Mouse (Mus musculus) gastrocnemius, adult 18-20 months (tissue): Measurements from ENCODE around the gene Jpt1. TPM values are rescaled to one million over a fixed set of nuclear protein-coding genes. Genes with fewer than 3 reads are reported as not detected.
"Not testable (repeated sequence)": the region's sequence is repeated elsewhere in the genome, so short reads cannot be mapped to it uniquely, and the experiment has no call there.

ENCODE experiments used
- DNase-seq: peaks from one replicate; pipeline ENCODE4 v3.0.0; 2021; ENCODE audit warnings: low spot score
- long read RNA-seq, 2 experiments: library from polyadenylated mRNA; stranded (forward); transcript quantifications; one replicate each; pipeline ENCODE4 v2.0.0; 2021
- total RNA-seq, 2 experiments: library from RNA; stranded (reverse); gene quantifications; 2 replicates each; pipeline ENCODE4 v1.2.3; 2021

Gene Jpt1
- 10 to 100 TPM; 49.7 to 52.4 TPM for total RNA-seq
- long read RNA-seq, experiment 1, partial matches to known transcripts = 1 of 1 reads
- long read RNA-seq, experiment 1, other reads (novel, unspliced or antisense) = 0 of 1 reads
- long read RNA-seq, experiment 2, partial matches to known transcripts = 0 of 6 reads
- long read RNA-seq, experiment 2, other reads (novel, unspliced or antisense) = 6 of 6 reads

DNA sequence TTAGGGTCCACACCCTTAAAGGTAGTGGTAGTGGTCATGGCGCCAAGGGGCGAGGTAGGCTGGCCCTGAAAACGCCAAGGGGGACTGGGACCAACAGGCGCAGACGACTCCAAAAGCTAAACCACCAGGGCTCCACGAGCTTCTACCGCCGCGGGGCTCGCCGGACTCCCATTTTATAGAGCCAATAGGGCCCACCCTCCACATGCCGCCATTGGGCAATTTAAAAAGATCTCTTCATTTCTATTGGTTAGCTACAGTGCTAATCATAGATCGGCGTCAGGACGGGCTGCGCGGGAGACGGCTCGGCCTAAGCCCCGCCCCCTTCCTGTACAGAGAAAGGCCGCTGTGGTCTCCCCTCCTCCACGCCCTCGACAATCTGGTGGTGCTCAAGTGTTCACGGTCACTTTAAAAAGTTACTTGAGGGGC is at the start of gene Jpt1:
TSS of gene Jpt1 (minus strand) at position 150 of the 426 bp plus-strand sequence.
- peak; percentile 99 for DNase-seq

DNA sequence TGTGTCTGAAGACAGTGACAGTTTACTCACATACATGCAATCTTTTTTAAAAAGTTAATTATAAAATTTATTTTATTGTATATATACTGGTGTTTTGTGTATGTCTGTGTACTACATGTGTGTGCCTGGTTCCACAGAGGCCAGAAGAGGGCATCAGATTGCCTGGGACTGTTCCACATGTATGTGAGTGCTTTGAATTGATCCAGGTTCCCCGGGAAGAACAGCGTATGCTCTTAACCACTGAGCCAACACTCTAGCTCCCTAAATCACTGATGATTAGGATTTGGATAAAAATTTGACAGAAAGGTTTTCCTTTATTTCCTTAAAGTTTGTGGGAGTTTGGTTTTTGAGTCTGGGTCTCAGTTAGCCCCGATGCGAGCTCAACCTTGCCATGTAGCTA is 49.2 kb upstream of the Jpt1 start:
- no peak for DNase-seq

DNA sequence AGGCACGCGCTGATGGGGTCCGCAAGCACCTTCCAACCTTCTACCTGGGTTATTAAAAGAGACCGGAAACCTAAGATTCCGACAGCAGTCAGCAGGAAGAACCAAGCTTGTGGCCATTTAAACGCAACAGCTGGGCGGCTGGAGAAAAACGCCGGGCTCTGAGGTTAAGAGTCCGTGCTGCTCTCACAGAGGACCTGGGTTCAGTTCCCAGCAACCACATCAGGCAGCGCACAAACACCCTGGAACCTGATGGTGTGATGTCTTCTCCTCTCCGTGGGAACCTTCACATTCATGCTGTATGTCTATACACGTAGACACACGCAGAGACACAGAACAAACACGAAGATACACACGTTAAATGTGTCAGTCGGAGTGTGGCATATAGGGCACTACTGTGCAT is 41.5 kb upstream of the Jpt1 start:
- DNase-seq = no peak

DNA sequence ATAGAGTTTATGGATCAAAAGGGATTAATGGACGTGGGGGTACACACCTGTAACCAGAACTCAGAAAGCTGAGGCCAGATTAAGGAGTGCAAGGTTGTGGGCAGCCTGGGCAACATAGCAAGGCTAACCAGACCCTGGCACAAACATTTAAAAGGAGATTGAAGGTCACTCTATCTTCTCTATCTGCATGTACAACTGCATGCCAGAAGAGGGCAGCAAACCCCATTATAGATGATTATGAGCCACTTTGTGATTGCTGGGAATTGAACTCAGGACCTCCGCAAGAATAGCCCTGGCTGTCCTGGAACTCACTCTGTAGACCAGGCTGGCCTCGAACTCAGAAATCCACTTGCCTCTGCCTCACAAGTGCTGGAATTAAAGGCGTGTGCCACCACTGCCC is 38.6 kb upstream of the Jpt1 start:
- DNase-seq = peak; percentile 6

DNA sequence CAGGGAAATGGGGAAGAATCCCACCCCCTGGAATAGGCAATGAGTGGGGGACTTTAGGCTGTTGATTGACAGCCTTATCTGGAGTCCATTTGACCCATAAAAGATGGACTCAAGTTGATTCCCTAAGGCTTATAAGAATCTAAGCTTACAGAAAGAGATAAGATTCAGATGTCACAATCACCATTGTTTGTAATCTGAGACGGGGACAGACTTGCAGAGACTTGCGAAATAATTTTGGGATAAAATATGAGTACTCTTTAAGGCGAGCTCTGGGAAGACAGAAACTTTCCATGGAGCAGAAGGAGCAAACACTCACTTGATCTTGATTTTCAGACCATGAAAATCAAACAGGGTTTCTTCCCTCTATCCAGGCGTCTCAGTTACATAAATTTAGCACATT is 29.4 kb upstream of the Jpt1 start:
- DNase-seq = no peak

DNA sequence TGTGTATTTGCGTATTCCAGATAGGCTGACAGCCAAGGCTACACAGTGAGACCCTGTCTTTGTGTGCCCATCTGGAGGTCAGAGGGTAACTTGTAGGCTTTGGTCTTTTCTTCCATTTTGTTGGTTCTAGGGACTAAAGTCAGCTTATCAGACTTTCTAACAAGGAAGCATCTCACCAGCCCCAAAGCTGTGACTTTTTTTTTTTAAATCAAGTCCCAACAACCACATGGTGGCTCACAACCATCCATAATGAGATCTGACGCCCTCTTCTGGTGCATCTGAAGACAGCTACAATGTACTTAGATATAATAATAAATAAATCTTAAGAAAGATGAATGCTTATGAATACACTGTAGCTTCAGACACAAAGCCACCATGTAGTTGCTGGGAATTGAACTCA is 23.9 kb upstream of the Jpt1 start:
- no peak for DNase-seq

DNA sequence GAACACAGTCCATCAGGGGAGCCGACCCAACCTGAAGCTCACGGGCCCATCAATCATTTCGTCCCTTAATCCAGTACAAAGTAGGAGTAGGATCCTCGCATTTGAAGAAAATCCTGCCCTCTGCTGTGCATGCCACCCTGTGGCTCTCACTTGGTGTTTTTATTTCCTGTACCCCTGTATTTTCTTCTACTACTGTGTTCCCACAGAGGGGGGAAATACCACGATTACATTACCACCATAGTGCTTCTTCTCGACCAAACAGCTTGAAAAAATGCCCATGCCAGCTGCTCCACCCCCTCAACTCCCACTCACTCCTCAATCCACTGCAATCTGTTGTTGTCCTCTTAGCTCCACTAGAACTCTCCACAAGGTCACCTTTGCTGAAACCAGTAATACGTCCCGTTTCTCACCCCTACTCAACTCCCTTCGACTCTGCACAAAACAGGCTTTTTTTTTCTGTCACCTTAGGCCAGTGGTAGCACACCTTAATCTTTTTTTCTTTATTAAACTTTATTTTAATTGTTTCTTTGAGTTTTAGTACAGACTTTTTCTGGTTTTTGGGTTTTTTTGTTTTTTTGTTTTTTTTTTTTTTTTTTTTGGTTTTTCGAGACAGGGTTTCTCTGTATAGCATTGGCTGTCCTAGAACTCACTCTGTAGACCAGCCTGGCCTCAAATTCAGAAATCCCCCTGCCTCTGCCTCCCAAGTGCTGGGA is 22.8 kb upstream of the Jpt1 start:
- DNase-seq = no peak

DNA sequence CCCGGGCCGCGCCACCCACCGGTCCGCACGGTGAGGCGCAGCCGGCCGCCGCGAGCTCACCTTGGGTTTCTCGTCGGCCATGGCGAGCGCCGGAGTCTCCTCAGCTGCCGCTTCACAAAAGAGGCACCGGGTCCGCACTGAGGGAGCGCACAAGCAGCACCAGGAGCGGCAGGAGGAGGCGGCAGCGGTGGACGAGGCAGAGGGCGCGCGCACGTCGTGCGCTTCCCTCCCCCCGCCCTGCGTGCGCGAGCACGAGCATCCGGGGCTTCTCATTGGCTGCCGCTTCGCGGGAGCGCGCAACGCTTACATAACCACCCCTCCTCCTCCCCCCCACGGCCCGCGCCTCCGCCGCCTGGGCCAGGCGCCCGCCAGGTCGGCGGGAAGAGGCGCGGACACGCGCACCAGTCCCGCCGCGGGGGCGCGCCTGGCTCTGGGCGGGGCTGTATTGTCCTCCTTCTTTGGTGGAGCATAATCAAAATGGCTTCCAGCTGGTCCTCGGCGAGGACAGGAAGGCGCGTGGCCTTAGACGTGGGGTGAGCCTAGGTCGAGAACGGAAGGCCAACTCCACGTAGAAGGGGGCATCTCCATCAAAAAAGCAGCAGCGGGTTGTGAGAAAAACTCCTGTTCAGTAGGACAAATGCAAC is 22.0 kb upstream of the Jpt1 start, which contains the start of gene Sumo2:
TSS of gene Sumo2 (minus strand) at position 239 of the 644 bp plus-strand sequence.
- DNase-seq = peak; percentile 98

DNA sequence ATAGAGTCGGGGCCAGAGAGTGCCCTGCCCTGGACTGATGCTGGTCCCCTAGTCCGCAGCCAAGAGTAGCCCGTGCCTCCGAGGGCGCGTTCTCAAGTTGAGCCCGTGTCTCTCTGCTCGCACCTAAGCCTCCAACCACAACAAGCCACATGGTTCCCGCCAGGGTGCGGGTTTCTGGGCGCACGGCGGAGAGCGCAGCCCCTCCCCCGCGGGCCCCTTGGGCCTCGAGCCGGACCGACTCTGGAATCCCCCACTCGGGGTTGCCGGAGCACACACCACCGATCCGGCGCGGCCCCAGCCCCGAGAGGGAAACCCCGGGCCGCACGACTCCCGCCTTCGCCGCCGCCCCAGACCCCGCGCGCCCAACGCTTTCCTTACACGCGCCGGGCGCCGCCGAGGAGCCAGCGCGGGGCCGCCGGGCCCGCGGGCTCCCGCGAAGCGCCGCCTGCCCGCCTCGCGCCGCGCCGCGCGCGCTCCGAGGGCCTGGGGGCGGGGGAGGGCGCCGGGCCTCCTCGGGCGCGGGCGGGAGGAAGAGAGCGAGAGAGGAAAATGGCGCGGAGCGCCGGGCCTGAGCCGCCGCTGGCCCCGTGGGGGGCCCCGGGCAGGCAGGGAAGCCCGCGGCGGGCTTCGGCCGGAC is 21.3 kb upstream of the Jpt1 start:
- DNase-seq = peak; percentile 53

DNA sequence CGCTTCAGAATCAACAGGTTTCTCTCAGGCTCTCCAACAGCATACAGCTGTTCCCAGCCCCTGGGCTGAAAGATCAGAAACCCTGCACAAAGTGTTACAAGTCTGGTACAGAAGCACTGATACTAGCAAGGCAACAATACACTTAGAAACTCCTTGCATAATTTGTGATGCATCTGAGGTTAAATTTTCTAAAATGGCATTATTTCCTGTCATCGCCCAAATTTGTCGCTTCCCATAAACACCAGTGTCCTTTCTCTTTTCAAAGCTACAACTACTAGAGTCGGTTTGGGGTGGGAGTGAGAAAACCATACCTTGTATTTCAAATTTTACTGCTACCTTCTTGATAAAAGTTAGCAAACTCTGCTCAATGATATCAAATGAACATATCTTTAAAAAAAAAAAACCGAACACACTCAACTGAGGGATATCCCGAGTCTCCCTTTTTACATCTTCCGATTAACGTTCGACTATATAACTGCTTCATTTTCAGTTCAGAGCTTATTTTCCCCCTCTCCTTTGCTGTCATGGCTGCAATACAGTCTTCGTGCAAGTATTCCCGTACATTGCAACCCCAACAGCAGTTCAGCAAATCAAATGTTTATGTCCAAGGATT is 20.7 kb upstream of the Jpt1 start:
- DNase-seq = no peak

DNA sequence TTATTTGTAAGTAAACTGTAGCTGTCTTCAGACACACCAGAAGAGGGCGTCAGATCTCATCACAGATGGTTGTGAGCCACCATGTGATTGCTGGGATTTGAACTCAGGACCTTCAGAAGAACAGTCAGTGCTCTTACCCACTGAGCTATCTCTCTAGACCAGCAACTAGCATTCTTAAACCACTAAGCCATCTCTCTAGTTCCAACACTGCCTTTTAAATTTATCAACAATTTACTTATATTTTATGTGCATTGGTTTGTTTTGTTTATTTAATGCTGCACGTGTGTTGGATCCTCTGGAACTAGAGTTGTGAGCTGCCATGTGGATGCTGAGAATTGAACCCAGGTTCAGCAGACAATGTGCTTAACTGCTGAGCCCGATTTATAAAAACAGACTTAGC is 12.3 kb upstream of the Jpt1 start:
- not testable (repeated sequence) for DNase-seq

DNA sequence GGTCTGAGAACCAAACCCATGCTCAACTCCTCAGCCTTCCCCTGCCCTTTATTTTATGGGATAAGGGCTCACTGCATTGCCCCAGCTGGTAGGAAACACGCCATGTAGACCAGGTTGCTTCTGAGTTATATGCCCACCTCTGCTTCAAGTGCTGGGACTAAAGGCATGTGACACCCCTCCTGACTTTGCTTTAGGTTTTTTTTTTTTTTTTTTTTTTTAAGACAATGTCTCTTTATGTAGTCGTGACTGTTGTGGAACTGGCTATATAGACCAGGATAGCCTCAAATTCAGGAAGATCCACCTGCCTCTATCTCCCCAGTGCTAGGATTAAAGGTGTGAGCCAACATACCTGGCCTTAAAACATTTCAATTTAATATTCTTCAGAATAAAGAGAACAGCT is 8.5 kb upstream of the Jpt1 start:
- no peak for DNase-seq

DNA sequence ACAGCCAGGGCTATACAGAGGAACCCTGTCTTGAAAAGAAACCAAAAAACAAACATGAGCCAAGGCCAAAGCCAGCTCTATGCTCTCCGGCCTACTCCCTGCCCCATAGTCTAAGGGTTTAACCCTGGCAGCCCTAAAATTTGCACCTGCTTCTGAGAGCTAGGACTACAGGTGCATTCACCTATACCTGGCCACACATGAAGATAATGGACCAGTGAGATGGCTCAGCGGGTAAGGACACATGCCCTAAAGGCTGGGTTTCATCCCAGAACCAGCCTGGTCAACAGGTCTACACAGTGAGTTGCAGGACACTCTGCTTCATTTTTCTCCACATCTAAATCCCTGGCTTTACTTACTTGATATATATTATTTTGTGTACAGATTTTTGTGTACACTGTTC is 8.1 kb upstream of the Jpt1 start:
- no peak for DNase-seq

DNA sequence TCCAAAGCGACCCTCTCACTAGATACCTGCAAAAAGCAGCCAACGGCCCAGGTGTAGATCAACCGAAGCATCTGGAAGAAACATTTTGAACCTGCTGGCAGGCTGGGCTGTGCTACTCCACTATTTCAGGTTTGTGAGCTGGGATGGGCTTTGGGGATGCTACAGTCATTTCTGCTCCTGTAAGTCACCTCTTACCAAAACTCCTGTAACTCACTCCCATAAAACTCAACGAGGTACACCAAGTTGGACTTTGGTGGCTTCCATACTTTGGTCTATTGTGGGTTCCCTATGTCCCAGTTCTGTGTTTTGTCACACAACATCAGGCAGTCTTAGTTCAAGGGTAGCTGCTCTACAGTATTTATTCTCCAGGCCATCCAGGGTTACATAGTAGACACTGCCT is 6.9 kb upstream of the Jpt1 start:
- DNase-seq = no peak

DNA sequence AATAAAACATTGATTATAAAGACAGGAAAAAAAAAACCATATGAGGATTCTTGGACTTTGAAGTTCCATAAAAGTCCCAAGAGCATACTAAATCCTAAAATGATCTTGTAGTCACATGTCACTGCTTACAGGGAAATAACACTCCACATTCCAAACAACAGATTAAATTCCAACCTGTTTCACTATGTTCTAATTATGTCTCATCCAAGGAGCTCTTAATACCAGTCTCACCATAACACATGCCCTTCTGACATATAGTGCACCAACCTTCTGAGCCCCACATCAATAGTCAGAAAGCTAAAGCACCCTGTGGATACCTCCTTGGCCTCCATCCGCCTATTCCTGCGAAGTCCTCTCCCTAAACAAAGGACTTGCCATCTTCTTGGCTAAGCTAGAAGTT is 6.0 kb upstream of the Jpt1 start:
- DNase-seq = no peak

DNA sequence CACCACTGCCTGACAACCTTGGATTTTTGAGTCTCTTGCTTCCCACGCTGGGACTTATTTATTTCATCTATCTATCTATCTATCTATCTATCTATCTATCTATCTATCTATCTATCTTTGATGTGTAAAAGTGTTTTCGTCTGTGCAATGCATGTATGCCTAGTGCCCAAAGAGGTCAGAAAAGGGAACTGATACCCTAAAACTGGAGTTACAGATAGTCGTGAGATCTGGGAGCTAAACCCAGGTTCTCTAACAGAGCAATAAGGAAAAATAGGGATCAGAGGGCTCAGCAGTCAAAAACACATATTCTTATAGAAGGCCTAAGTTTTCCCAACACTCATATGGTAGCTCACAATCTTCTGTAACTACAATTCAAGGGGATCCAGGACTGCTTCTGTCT is 5.4 kb upstream of the Jpt1 start:
- no peak for DNase-seq

DNA sequence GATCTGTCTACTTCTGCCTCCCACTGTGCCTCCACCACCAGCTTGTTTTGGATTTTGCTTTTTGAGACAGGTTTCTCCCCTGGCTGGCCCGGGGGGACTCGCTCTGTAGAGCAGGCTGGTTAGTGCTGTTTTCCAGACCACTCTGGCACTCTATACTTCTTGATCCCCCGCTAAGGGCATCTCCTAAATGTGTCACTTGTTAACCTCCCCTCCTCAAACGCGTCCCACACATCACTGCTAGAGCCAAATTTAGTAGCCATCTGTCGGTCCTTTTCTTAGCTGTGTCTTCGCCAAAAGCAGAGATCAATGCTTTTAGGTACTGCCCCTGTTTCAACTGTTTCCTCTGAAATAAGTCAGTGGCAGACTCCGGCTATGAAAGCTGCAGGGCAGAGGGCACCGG is 4.5 kb upstream of the Jpt1 start:
- DNase-seq = no peak

DNA sequence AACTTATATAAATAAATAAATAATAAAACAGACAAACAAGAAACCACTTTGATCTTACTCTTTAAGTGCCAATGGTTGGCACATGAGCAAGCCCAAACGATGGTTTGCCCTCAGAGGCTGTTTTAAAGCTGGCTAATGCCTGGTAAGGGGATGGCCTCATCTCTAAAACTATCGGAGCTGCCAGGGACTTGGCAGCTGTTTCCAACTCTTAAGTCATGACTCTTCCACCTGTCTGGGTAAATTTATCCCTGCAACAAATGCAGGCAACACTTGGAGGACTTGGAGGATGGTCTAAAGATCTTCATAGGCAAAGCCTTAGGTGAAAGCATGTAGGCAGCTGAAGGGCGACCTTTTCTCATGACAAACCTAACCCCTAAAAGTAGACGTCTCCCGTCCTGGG is 2.8 kb upstream of the Jpt1 start:
- DNase-seq = peak; percentile 35

DNA sequence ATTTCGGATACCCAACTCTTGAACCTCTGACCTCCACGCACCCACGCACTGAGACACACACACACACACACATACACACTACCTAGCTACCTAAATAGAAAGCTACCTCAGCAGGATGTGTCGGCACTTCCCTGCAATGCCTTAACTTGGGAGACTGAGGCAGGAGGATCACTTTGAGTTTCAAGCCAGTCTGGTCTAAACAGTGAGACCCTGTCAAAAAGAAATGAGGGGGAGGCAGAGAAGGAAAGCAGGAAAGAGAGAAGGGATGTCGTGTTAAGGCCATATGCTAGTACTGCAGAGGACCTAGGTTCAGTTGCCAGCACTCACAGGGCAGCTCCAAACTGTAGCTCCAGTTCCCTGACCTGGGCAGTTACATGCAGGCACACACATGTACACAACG is 834 bp upstream of the Jpt1 start:
- no peak for DNase-seq

DNA sequence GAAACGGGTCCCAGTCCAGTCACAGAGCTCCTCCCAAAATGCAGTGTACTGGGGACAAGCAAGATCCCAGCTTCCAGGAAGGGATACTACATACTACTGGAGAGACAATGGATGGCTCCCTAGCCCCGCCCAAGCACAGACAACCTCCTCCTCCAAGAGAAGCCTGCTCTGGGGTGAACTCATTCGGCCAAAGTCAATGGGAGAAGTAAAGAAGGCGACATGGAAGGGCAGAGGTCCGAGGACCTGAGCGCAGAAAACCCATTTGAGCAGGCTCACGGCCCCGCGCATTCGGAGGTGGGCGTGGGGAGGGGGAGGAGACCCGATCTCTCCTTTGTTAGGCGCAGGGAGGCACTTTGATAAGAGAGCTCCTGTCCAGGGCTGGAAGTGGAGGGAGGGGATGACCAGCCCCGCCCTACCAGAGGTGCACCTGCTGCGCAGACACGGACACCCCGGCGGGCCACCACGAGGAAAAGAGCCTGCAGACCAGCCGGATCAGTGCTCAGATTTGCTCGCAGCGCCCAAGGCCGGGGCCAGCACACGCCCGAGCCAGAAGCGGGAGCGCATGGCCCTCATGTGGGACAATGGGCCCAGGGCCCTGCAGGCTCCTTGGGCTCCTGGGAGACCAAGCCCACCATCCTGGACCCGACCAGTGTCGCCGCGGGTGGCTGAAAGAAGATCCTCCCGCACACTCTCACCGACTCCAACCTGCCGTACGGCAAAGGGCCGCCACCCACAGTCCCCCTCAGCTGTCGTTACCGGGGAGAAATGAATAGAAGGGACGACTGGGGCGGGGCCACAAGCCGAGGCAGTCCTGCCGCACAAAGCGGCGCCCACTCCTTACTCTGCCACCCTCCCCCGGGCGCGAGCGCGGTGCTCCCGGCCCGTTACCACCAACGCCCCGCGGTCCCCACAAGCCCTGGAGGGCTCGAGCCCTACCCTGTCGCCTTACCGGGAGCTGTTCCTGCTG is 633 bp downstream of the Jpt1 start:
- peak; percentile 46 for DNase-seq
